Mouse (Mus musculus): ENCODE measurements around the gene Uggt2. TPM values are rescaled to one million over a fixed set of nuclear protein-coding genes. Genes with fewer than 3 reads are reported as not detected.

The Uggt2 gene
- total and polyA plus RNA-seq, 2 experiments from 2014 or later = 12.6 to 31.0 TPM

DNA sequence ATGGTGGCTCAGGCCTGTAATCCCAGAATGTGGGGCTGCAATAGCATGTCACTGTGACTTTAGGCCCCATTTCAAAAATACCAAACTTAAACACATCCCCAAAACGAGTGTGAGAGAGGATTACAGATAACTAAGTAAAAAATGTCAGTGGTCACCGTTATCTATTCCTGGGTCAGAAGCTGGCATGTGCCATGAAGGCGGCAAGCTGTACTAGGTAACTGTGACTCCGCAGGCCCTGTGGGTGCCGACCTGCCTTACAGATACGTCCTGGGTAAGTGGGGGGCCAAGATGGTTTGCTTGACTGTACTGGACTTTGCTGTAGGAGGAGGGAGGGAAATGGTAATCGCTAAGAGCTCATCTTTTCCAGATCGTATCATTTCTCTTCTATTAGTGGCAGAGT, 118.3 kb downstream of the Uggt2 start:
- H3K4me2 ChIP-seq (ENCODE audit: low read depth, low read length, poor library complexity, severe bottlenecking) = no peak overlapping the region
- no peak for ATAC-seq (ENCODE audit: low FRiP score)
- H3K36me3 ChIP-seq (ENCODE audit: insufficient read depth, low read length) = peaks cover 30% of the 10 kb centered on the region
- H3K9ac ChIP-seq (replicated peaks; ENCODE audit: low read length, poor library complexity, severe bottlenecking) = no peak overlapping the region
- WGBS = 86% methylated on average over 8 of the region's 8 CpGs
- H3K4me1 ChIP-seq (ENCODE audit: insufficient read depth, low read length) = no peaks in the 10 kb centered on the region
- H3K27me3 ChIP-seq (ENCODE audit: insufficient read depth, low read length) = no peaks in the 10 kb centered on the region
- no peak for TF ChIP-seq CTCF (IDR thresholded peaks at IDR 0.05)
- DNase-seq (ENCODE audit: low spot score) = no peak
- no peak overlapping the region for H3K27ac ChIP-seq (ENCODE audit: low read depth, low read length)
- no peak overlapping the region for H3K4me3 ChIP-seq (ENCODE audit: low read depth, low read length)
- H3K9me3 ChIP-seq (ENCODE audit: low read length) = no peaks in the 10 kb centered on the region

DNA sequence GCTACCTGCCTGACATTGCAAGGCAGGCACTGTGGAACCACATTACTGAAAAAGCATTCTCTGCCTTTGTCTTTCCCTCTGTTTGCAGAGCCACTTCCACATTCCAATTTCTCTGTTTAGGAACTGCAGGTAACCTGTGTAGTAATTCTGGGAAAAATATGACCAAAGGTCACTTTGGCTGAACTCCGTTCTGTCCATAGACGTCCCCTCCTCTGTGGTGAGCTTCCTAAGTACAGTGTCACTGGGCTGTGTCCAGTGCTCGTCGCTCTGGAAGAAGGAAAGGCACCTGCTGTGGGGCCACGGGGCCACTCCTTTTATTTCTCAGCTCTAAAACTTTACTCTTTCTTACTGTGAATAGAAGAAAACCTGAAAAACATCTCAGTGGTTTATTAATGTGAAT, 118.9 kb downstream of the Uggt2 start:
- no peak overlapping the region for H3K4me2 ChIP-seq (ENCODE audit: low read depth, low read length, poor library complexity, severe bottlenecking)
- peaks cover 29% of the 10 kb centered on the region for H3K36me3 ChIP-seq (ENCODE audit: insufficient read depth, low read length)
- no peaks in the 10 kb centered on the region for H3K27me3 ChIP-seq (ENCODE audit: insufficient read depth, low read length)
- ATAC-seq (ENCODE audit: low FRiP score) (no peak), DNase-seq (ENCODE audit: low spot score) (no peak)
- no peak for TF ChIP-seq CTCF (IDR thresholded peaks at IDR 0.05)
- WGBS = 68% methylated on average over 5 of the region's 5 CpGs
- H3K27ac ChIP-seq (ENCODE audit: low read depth, low read length) = no peak overlapping the region
- no peak overlapping the region for H3K9ac ChIP-seq (replicated peaks; ENCODE audit: low read length, poor library complexity, severe bottlenecking)
- no peaks in the 10 kb centered on the region for H3K4me1 ChIP-seq (ENCODE audit: insufficient read depth, low read length)
- no peak overlapping the region for H3K4me3 ChIP-seq (ENCODE audit: low read depth, low read length)
- H3K9me3 ChIP-seq (ENCODE audit: low read length) = no peaks in the 10 kb centered on the region

DNA sequence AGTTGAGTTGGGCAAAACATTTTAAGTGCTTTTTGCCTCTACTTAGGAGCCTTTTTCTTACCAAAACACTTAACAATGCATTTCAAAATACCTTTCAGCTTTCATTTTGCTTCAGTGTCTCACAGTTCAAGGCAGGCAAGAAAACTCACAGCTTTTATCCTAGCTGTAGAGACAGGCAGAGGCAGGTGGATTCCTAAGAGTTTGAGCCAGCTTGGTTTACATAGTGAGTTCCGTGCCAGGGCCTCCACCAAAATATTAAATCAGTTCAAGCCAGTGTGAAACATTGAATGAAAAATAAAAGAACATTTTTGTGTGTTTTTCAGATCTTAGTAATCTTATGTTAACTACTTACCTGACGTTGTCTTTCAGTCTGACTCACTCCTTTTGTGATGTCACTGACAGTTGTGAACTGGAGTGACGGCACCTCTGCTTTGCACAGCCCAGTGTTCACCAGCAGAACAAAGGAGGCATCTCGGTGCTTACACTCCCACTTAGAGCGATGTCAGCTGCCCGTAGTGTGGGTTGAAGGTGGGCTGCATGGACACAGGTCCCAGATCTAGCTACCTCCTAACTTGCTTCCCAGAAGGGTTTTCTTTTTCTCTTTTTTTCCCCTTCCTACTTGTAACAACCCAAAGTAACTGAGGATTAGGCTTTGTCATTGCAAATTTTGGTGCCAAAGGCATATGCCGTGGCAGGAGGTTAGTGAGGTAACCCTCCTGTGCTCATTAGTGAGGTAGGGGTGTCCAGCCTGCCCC, 119.5 kb downstream of the Uggt2 start:
- DNase-seq (ENCODE audit: low spot score) = no peak
- ATAC-seq (ENCODE audit: low FRiP score) = no peak
- Histone ChIP-seq H3K4me1 (ENCODE audit: insufficient read depth, low read length) (no peaks in the 10 kb centered on the region), H3K27ac (ENCODE audit: low read depth, low read length) (no peak overlapping the region), H3K4me2 (ENCODE audit: low read depth, low read length, poor library complexity, severe bottlenecking) (no peak overlapping the region), H3K27me3 (ENCODE audit: insufficient read depth, low read length) (no peaks in the 10 kb centered on the region), H3K4me3 (ENCODE audit: low read depth, low read length) (no peak overlapping the region), H3K9ac (replicated peaks; ENCODE audit: low read length, poor library complexity, severe bottlenecking) (no peak overlapping the region), H3K36me3 (ENCODE audit: insufficient read depth, low read length) (peaks cover 27% of the 10 kb centered on the region), H3K9me3 (ENCODE audit: low read length) (no peaks in the 10 kb centered on the region)
- WGBS = 70% methylated on average over 7 of the region's 7 CpGs
- TF ChIP-seq CTCF (IDR thresholded peaks at IDR 0.05) = no peak

DNA sequence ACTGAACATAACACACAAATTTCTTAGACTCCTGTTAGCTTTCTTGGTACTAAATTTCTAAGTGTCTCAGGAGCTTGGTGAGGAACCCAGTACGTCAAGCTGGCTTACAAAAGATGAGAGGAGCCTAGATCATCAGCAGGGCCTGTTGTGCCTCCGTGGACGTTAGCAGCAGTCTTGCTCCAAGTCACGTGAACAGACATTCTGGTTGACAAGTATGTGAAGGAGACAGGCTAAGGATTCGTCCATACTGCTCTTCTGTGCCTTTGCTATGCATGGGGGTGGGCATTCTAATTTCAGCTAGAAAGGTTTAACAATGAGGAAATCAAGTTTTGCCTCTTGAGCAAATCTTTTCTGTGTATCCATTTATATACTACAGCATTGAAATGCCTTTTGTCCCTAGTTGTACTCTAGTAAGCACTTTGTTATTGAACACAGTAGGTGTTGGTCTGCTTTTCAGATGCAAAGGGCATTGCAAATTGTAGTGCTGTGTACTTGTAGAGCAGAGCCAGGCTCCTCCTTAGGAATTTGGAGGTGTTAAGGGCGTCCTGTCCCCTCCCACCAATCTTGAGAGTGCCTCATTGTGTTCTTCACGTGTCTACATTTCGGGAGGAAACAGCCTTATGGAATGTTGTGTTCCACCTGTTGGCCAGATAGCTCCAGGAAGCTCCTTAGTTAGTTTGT, 122.0 kb downstream of the Uggt2 start:
- no peak overlapping the region for H3K9ac ChIP-seq (replicated peaks; ENCODE audit: low read length, poor library complexity, severe bottlenecking)
- H3K9me3 ChIP-seq (ENCODE audit: low read length) = no peaks in the 10 kb centered on the region
- no peak overlapping the region for H3K27ac ChIP-seq (ENCODE audit: low read depth, low read length)
- no peaks in the 10 kb centered on the region for H3K4me1 ChIP-seq (ENCODE audit: insufficient read depth, low read length)
- no peak overlapping the region for H3K4me2 ChIP-seq (ENCODE audit: low read depth, low read length, poor library complexity, severe bottlenecking)
- 69% methylated on average over 8 of the region's 8 CpGs for WGBS
- DNase-seq (ENCODE audit: low spot score) (no peak), ATAC-seq (ENCODE audit: low FRiP score) (no peak)
- peaks cover 35% of the 10 kb centered on the region for H3K36me3 ChIP-seq (ENCODE audit: insufficient read depth, low read length)
- no peak overlapping the region for H3K4me3 ChIP-seq (ENCODE audit: low read depth, low read length)
- no peak for TF ChIP-seq CTCF (IDR thresholded peaks at IDR 0.05)
- H3K27me3 ChIP-seq (ENCODE audit: insufficient read depth, low read length) = no peaks in the 10 kb centered on the region

DNA sequence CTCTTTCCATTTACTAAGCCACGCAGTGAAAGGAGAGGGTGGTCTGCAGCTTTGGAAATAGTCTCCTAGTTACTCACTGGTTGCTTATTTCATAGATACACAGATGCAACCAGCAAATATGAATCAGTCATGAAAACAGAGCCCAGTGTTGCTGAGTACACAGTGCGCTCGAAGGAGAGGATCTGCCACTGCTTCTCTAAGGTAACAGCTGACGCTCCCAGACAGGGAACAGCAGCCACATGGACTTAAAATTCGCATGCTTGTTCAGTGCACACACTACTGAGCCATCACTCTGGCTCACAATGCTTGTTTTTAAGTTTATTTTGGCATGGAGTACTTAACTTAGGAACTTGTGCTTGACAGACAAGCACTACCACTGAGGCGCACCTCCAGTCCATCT, 127.0 kb downstream of the Uggt2 start:
- H3K9ac ChIP-seq (replicated peaks; ENCODE audit: low read length, poor library complexity, severe bottlenecking) = no peak overlapping the region
- 90% methylated on average over 6 of the region's 6 CpGs for WGBS
- no peak for DNase-seq (ENCODE audit: low spot score)
- no peaks in the 10 kb centered on the region for H3K27me3 ChIP-seq (ENCODE audit: insufficient read depth, low read length)
- H3K27ac ChIP-seq (ENCODE audit: low read depth, low read length) = no peak overlapping the region
- no peak for TF ChIP-seq CTCF (IDR thresholded peaks at IDR 0.05)
- H3K9me3 ChIP-seq (ENCODE audit: low read length) = no peaks in the 10 kb centered on the region
- H3K4me2 ChIP-seq (ENCODE audit: low read depth, low read length, poor library complexity, severe bottlenecking) = no peak overlapping the region
- H3K36me3 ChIP-seq (ENCODE audit: insufficient read depth, low read length) = peaks cover 36% of the 10 kb centered on the region
- H3K4me1 ChIP-seq (ENCODE audit: insufficient read depth, low read length) = no peaks in the 10 kb centered on the region
- no peak overlapping the region for H3K4me3 ChIP-seq (ENCODE audit: low read depth, low read length)
- no peak for ATAC-seq (ENCODE audit: low FRiP score)

DNA sequence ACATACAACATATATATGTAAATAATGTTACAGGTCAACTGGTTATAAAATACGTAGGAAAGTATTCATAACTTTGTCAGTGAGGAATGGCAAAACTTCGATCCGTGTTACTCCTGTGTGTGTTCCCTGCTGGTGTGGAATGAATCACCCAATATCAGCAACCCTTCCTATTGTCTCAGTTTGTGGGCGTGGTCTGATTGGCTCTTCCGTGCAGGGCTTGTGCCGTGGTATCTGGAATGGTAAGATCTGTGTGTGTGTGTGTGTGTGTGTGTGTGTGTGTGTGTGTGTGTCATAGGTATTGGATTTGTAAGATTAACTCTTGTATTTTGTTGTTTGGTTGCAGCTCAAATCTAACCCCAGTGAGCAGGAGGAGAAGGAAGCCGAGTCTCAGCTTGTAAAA, 131.6 kb downstream of the Uggt2 start:
- WGBS = 85% methylated on average over 7 of the region's 7 CpGs
- no peaks in the 10 kb centered on the region for H3K4me1 ChIP-seq (ENCODE audit: insufficient read depth, low read length)

More for the DNA sequence above, 131.6 kb downstream of the Uggt2 start:
- H3K9ac ChIP-seq (replicated peaks; ENCODE audit: low read length, poor library complexity, severe bottlenecking) = no peak overlapping the region
- no peaks in the 10 kb centered on the region for H3K9me3 ChIP-seq (ENCODE audit: low read length)
- no peak for ATAC-seq (ENCODE audit: low FRiP score)
- H3K27me3 ChIP-seq (ENCODE audit: insufficient read depth, low read length) = no peaks in the 10 kb centered on the region
- H3K36me3 ChIP-seq (ENCODE audit: insufficient read depth, low read length) = peaks cover 30% of the 10 kb centered on the region
- no peak overlapping the region for H3K4me3 ChIP-seq (ENCODE audit: low read depth, low read length)
- DNase-seq (ENCODE audit: low spot score) = no peak
- H3K27ac ChIP-seq (ENCODE audit: low read depth, low read length) = no peak overlapping the region
- H3K4me2 ChIP-seq (ENCODE audit: low read depth, low read length, poor library complexity, severe bottlenecking) = no peak overlapping the region
- no peak for TF ChIP-seq CTCF (IDR thresholded peaks at IDR 0.05)
